Mouse (Mus musculus) kidney, adult 10 weeks (tissue): Measurements from ENCODE around the gene Rps27. TPM values are rescaled to one million over a fixed set of nuclear protein-coding genes. Genes with fewer than 3 reads are reported as not detected.

Experiments
- polyA plus RNA-seq: library from polyadenylated mRNA; stranded (reverse); fragments of 350-450 nt; fragmentation: Illumina TruSeq; extraction: RNeasy Lipid Tissue Mini Kit (QIAGEN cat#74804); gene quantifications from one replicate; pipeline ENCODE4 v1.2.3, GENCODE M21; 2014; ENCODE audit warnings: low read depth, low replicate concordance

The Rps27 gene
- polyA plus RNA-seq: 1,276 TPM

DNA sequence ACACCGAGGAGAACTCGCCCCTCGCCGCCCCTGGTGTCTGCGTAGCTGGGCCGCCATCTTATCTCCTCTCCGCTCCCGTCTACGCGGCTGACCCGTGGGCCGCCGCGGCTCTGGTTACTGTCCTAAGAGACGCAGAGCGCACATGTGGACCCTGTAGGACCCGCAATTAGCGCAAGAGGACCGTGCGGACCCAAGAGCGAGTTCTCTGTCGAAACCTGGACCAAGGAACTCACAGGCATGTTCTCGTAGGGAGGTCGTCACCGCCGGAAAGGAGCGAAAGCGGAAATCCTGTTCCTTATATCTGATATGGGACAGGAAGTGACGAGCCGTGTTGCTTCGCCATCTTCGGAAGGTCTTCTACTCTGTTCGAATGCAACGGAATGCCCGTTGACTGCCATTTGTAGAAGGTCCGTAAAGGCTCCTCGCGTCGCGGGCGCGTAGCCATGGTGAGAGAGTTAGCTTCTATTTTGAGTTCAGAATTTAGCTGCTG lies at the start of gene Rps27, which contains the start of gene Rab13:
Gene Rps27, minus strand, starts transcription at position 275 of the 490 bp plus-strand sequence.
Gene Rab13, plus strand, starts transcription at position 319 of the 490 bp plus-strand sequence.

DNA sequence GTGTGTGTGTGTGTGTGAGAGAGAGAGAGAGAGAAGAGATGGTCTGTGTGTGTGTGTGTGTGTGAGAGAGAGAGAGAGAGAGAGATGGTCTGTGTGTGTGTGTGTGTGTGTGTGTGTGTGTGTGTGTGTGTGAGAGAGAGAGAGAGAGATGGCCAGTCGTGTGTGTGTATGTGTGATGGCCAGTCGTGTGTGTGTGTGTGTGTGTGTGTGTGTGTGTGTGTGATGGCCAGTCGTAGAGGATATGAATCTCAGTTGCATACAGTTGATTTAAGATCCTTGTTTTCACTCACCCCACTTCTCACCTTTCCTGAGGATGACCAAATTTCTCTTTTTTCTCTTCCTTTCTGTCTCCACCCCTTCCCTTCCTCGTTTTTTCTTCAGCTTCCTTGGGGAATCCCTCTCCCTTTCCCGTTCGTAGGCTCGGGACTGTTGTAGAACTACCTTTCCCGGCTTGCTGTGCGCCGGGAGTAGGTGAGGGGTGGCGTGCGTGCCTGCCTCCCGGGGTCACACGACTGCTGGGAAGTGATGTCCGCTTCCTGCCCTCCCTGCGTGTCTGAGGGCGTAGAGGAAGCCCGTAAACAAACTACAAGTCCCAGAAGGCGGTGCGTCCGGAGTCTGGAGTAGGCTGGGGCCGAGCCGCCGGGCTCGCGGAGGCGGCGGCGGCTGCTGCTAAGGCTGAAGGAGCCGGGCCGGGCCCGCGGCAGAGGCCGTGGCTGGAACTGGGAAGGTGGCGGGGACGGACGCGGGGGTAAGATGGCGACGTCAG lies 40.4 kb upstream of the Rps27 start, which contains the start of gene Crtc2:
Gene Crtc2, plus strand, starts transcription at position 511 of the 766 bp plus-strand sequence.

DNA sequence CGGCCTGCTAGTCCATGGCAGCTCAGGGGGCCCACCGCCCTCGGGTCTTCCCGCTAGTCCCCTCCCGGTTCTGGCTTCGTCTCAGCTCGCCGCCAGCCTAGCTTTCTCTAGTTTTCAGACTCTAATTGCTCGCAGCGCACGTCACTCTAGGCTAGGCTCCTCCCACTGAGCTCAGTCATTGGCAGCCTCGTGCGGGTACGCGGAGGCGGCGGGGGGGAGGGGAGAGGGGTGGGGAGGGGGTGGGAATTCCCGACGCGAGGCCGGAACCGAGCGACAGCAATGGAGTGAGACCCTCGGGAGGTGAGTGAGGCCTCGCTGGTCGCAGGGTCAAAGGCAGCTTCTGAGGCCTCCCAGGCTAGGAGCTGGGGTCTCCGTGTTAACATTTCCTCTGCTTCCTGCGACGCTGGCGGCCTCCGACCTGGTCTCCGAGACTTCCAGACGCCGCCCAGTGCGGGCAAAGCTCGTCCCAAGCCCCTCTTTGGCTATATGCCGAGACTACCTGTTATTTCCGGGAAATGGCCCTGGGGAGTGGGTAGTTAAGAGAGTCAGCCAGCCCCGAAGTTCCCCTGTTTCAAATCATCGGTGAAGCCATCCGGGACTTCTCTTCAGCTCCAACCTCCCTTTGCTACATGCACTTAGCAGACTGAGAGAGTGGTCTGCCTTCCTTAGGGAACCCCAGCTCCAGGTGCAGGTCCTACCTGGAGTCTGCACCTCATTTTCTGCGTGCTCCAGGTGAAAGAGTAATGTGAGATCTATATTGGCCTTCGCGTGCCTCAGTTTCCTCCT lies 34.7 kb upstream of the Rps27 start, which contains the start of gene Slc39a1:
Gene Slc39a1, plus strand, starts transcription at position 213 of the 786 bp plus-strand sequence.

DNA sequence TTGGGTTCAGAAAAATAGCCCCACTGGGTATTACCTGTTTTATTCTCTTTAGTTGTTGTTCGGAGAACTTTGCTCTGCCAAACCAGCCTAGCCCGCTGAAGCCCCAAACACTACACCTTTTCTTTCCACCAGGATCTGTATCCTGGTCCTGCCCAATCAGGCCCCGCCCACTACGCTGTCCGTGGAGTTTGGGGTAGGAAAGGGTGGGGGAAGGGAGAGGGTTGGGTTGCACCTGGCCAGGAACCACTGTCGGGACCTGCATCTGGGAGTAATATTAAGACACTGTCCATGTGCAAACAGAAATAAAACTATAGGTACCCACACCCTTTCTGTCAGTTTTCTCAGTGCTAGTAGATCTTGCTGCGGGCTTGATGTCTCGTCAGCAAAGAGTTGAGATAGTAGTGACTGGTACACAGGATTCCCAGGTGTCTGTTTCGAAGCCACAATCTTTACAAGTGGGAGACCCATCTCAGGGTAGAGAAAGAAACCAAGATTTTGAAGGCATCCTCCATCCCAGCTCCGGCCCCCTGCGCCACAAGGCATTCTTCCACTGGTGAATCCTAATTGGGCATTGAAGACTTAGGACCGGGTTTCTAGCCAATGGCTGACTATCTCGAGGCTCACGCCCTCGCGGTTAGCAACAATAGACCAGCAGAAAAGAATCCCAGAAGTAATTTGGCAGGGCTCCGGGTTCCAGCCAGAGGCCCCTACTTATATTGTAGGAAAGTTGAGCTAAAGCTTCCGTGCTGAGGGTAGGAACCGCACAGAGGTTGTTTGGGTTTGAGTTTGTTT lies 29.7 kb upstream of the Rps27 start, which contains the start of gene Creb3l4:
Gene Creb3l4, minus strand, starts transcription at position 529 of the 792 bp plus-strand sequence.

DNA sequence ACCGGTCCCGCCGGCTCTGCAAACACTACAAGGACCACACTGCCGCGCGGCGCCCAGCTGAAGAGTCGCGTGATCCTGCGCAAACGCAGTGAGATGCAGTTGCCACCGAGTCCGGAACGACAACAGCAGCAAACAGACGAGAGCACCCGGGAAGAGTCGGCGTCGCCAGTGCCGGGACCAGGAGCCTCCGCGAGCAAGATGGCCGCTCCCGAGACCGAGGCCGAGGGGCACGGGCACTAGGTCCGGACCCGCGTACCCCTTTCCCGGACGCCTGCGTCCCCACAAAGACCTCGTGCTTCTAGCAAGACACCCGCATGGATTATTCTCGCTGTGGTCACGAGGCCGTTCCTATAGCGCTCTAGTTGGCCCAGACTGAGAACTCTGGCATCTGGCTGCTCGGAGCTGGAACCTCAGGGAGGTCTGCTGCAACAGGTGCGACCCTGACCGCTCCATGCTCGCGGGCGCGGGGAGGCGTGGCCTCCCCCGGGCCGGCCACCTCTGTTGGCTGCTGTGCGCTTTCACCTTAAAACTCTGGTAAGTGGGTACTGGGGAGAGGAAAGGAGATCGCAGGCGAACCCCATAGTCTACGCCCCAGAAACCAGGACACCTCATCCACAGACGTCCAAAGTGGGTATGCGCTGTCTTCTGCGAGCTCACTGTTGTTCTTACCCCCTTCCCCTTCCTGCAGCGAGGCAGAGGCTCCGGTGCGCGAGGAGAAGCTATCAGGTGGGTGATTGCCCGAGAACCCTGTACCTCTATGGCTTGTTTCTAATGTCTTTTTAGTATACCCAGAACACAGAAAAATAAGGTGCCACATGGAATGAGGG lies 18.3 kb upstream of the Rps27 start, which contains the start of gene Jtb:
Gene Jtb, plus strand, starts transcription at position 91 of the 827 bp plus-strand sequence.

Other genes with a start within 250 kb of the Rps27 start
- 123 TPM for gene Hax1, start 214.9 kb downstream of the Rps27 start, polyA plus RNA-seq
- 116 TPM for gene 4933434E20Rik, start 162.0 kb downstream of the Rps27 start, polyA plus RNA-seq
- 76.3 TPM for gene Ubap2l, start 161.0 kb downstream of the Rps27 start, polyA plus RNA-seq
- 118 TPM for gene Tpm3, start 141.0 kb downstream of the Rps27 start, polyA plus RNA-seq
- 0.12 TPM for gene Nup210l, start 109.5 kb downstream of the Rps27 start, polyA plus RNA-seq
- 6.3 TPM for gene Rab13, start within 50 bp of the Rps27 start, polyA plus RNA-seq
- 143 TPM for gene Jtb, start 17.9 kb upstream of the Rps27 start, polyA plus RNA-seq
- 0.32 TPM for gene Creb3l4, start 29.9 kb upstream of the Rps27 start, polyA plus RNA-seq
- gene Slc39a1, start 34.5 kb upstream of the Rps27 start, polyA plus RNA-seq: 60.1 TPM
- 6.4 TPM for gene Crtc2, start 40.5 kb upstream of the Rps27 start, polyA plus RNA-seq
- gene Dennd4b, start 51.5 kb upstream of the Rps27 start, polyA plus RNA-seq: 0.69 TPM
- 25.6 TPM for gene Gatad2b, start 79.5 kb upstream of the Rps27 start, polyA plus RNA-seq
- not detected for gene Slc27a3, start 176.3 kb upstream of the Rps27 start, polyA plus RNA-seq
- gene Ints3, start 220.0 kb upstream of the Rps27 start, polyA plus RNA-seq: 10.3 TPM